ENCODE assay signal across 17 mouse cellular contexts in the genomic region with DNA sequence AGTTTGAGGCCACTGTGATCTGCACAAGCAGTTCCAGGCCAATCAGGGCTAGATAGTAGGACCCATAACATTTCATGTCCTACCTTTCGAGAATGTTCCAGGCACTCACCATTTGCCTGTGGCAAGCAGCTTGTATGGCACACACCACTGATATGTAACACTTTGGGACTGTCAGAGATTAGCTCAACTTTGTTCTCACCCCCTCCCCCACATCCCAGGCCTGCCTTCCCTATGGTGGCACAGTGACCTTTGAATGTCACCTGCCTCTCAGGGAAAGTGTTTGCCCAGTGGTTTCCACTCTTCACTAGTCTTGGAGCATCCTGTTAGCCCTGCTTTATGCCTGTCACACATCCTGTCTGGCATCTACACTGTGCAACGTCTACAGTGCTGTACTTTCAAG.
DNase-seq lines count a peak whose midpoint lies in the region; ATAC-seq and TF ChIP-seq lines count a peak whose summit lies in the region.
"Had no signal": no experiment of that assay in that cellular context is flagged by ENCODE, and none has a peak within 500 bp of the region (broad histone marks: within the 10 kb centered on the region; RNA-seq: fewer than 3 reads in every experiment).

No protein-coding gene starts in this region.

- H3K9me3 ChIP-seq in kidney, embryonic 16.5 days (ENCODE audit: low read length), result no peaks in the 10 kb centered on the region
- H3K9me3 ChIP-seq in lung, postnatal 0 days (ENCODE audit: low read length), result no peaks in the 10 kb centered on the region
- H3K9me3 ChIP-seq in heart, embryonic 15.5 days (replicated peaks), result no peaks in the 10 kb centered on the region
- H3K9me3 ChIP-seq: forebrain, embryonic 10.5 days; hindbrain, embryonic 15.5 days; liver, embryonic 15.5 days; midbrain, embryonic 10.5 days; neural tube, embryonic 12.5 days had no signal

- H3K36me3 ChIP-seq in kidney, embryonic 16.5 days (ENCODE audit: insufficient read depth, low read length), result no peaks in the 10 kb centered on the region; the same call in 1 of the 2 replicates
- no peaks in the 10 kb centered on the region for H3K36me3 ChIP-seq in lung, postnatal 0 days (ENCODE audit: insufficient read depth, low read length)
- H3K36me3 ChIP-seq in heart, embryonic 15.5 days, result no peaks in the 10 kb centered on the region; the same call in 1 of the 2 replicates
- H3K36me3 ChIP-seq: forebrain, embryonic 10.5 days; liver, embryonic 15.5 days had no signal

- no peak overlapping the region for H3K27ac ChIP-seq in kidney, embryonic 16.5 days (ENCODE audit: low read length)
- peak overlapping the region; percentile 71 for H3K27ac ChIP-seq in lung, postnatal 0 days (ENCODE audit: low read length)
- H3K27ac ChIP-seq in heart, embryonic 15.5 days, result peak overlapping the region; percentile 82
- H3K27ac ChIP-seq: forebrain, embryonic 10.5 days; hindbrain, embryonic 15.5 days; liver, embryonic 15.5 days; macrophage; midbrain, embryonic 10.5 days; neural tube, embryonic 12.5 days had no signal

- H3K9ac ChIP-seq in kidney, embryonic 16.5 days (replicated peaks; ENCODE audit: low read length), result no peak overlapping the region
- no peak overlapping the region for H3K9ac ChIP-seq in lung, postnatal 0 days (replicated peaks; ENCODE audit: low read depth)
- no peak overlapping the region for H3K9ac ChIP-seq in heart, embryonic 15.5 days
- H3K9ac ChIP-seq: hindbrain, embryonic 15.5 days; liver, embryonic 15.5 days; neural tube, embryonic 12.5 days had no signal

- no peaks in the 10 kb centered on the region for H3K4me1 ChIP-seq in kidney, embryonic 16.5 days (ENCODE audit: insufficient read depth, low read length)
- peaks cover 11% of the 10 kb centered on the region; the same call in 1 of the 2 replicates for H3K4me1 ChIP-seq in lung, postnatal 0 days (ENCODE audit: insufficient read depth, low read depth, low read length)
- H3K4me1 ChIP-seq in heart, embryonic 15.5 days (replicated peaks), result peaks cover 21% of the 10 kb centered on the region
- H3K4me1 ChIP-seq: forebrain, embryonic 10.5 days; liver, embryonic 15.5 days; midbrain, embryonic 10.5 days had no signal

- TF ChIP-seq EP300 in lung, postnatal 0 days (IDR thresholded peaks at IDR 0.05), result no peak

- ATAC-seq in kidney, embryonic 16.5 days (ENCODE audit: low FRiP score, low TSS enrichment), result no peak
- peak; percentile 62 for ATAC-seq in lung, postnatal 0 days
- 0 out of 2 replicates have a peak, but pooled peaks have one; percentile 4 for ATAC-seq in heart, embryonic 15.5 days (replicated peaks; ENCODE audit: insufficient number of reproducible peaks, insufficient read depth, low FRiP score, low read depth)
- no peak for ATAC-seq in CD4-positive, CD25-positive, alpha-beta regulatory T cell, adult 4 months
- ATAC-seq: intestine, embryonic 16.5 days; Patski had no signal

- peak; percentile 15 for DNase-seq in kidney, adult 18-20 months
- peak; percentile 22 for DNase-seq in lung, postnatal 0 days (ENCODE audit: low spot score)
- DNase-seq in lung, postnatal 14 days, result no peak
- no peak for DNase-seq in frontal cortex, postnatal 36 days (ENCODE audit: low spot score in 2 of 2)
- DNase-seq: adrenal gland, adult 8-10 months; cerebellum, adult 8-10 months had no signal

- no peak overlapping the region for H3K4me3 ChIP-seq in kidney, embryonic 16.5 days (ENCODE audit: low read length)
- H3K4me3 ChIP-seq in lung, postnatal 0 days (ENCODE audit: low read depth, low read length), result no peak overlapping the region
- no peak overlapping the region for H3K4me3 ChIP-seq in heart, embryonic 15.5 days
- H3K4me3 ChIP-seq: forebrain, embryonic 10.5 days; hindbrain, embryonic 15.5 days; liver, embryonic 15.5 days; midbrain, embryonic 10.5 days; neural tube, embryonic 12.5 days had no signal

- no peak for TF ChIP-seq CTCF in lung, postnatal 0 days (IDR thresholded peaks at IDR 0.05)

- H3K27me3 ChIP-seq in kidney, embryonic 16.5 days (ENCODE audit: insufficient read depth, low read length), result no peaks in the 10 kb centered on the region
- H3K27me3 ChIP-seq in lung, postnatal 0 days (replicated peaks; ENCODE audit: insufficient read depth, low read length), result no peaks in the 10 kb centered on the region
- no peaks in the 10 kb centered on the region for H3K27me3 ChIP-seq in heart, embryonic 15.5 days
- H3K27me3 ChIP-seq: hindbrain, embryonic 15.5 days; liver, embryonic 15.5 days; neural tube, embryonic 12.5 days; Patski had no signal

- no peak overlapping the region for H3K4me2 ChIP-seq in kidney, embryonic 16.5 days (replicated peaks; ENCODE audit: low read depth, low read length)
- H3K4me2 ChIP-seq in lung, postnatal 0 days (replicated peaks; ENCODE audit: low read depth, low read length), result no peak overlapping the region
- no peak overlapping the region for H3K4me2 ChIP-seq in heart, embryonic 15.5 days
- H3K4me2 ChIP-seq: hindbrain, embryonic 15.5 days; liver, embryonic 15.5 days; neural tube, embryonic 12.5 days had no signal

- 71% methylated on average over 2 of the region's 2 CpGs for WGBS in kidney, embryonic 16.5 days
- WGBS in lung, postnatal 0 days, result 45% methylated on average over 2 of the region's 2 CpGs
- WGBS in heart, embryonic 15.5 days, result 48% methylated on average over 2 of the region's 2 CpGs

Comparison
In these comparisons a context has a peak if more than half of its experiments do, and no peak if none do; other contexts are left out.
1. DNase-seq: peak in kidney, adult 18-20 months (single experiment) and lung, postnatal 0 days (single experiment); none in lung, postnatal 14 days (single experiment) and frontal cortex, postnatal 36 days (0 of 2).
2. ATAC-seq: peak in lung, postnatal 0 days (single experiment) and heart, embryonic 15.5 days (single experiment); none in kidney, embryonic 16.5 days (single experiment) and CD4-positive, CD25-positive, alpha-beta regulatory T cell, adult 4 months (single experiment).